Mouse (Mus musculus): Measurements from ENCODE around the gene Gid4.

The Gid4 gene

GRCm38 (mm10) chr11:60416963-60417716 lies at the start of gene Gid4:
Gene Gid4 (plus strand): TSS chr11:60417145.
- peak; percentile 99 for DNase-seq (ENCODE audit: low read depth)

- peak; percentile 17 for DNase-seq (ENCODE audit: low read depth)
Measured at GRCm38 (mm10) chr11:60367256-60367655, 49.7 kb upstream of the Gid4 start.

GRCm38 (mm10) chr11:60368909-60369308 lies 48.0 kb upstream of the Gid4 start:
- no peak for DNase-seq (ENCODE audit: low read depth)

DNA sequence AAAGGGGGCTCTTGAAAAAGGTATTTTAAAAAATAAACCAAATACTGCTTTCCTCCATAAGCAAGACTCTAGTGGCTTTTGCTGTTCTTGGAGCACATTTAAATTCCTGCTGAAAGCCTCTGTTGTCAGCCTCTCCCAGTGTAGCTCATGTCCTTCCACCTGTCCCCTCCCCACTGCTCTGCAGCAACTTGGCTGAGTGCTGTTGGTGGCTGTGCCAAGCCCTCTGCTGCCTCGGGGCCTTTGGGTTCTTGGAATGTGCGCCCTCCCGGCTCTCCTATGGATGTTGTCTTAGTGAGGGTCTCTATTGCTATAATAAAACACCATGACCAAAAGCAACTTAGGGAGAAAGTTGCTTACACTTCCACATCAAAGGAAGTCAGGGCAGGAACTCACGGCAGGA lies 47.5 kb upstream of the Gid4 start:
- DNase-seq (ENCODE audit: low read depth), result no peak

GRCm38 (mm10) chr11:60370431-60370830 lies 46.5 kb upstream of the Gid4 start:
- DNase-seq (ENCODE audit: low read depth), result no peak

DNA sequence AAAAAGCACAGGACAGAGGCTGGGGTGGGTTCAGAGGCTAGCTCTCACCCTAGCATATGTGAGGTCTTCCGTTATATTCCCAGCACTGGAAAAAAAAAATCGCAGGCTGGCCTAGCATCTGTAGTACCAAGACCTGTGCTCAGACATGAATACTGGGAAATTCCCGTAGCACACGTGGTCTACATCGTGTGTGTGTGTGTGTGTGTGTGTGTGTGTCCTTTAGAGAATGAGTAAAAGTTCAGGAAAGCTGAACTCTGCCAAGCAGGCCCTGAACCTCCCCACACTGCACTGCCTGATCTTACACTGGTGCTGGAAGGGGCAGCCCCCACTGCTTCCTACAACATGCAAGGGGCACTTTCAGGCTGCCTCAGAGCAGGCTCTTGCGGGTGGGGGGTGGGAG lies 42.5 kb upstream of the Gid4 start:
- DNase-seq (ENCODE audit: low read depth), result no peak

DNA sequence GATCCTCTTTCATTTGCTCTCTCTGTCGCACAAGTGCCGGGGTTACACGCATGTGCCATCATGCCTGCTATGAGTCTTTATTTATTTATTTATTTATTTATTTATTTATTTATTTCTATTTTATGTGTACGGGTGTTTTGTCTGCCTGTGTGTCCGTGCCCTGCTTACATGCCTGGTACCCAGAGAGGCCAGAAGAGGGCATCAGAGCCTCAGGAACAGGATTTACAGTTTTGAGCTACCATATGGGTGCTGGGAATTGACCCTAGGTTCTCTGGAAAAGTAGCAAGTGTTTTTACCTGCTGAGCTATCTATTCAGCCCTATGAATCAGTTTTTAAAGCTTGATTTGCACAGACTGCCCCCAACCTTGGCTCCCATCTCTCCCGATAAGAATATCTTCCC lies 33.4 kb upstream of the Gid4 start:
- peak; percentile 24 for DNase-seq (ENCODE audit: low read depth)

DNA sequence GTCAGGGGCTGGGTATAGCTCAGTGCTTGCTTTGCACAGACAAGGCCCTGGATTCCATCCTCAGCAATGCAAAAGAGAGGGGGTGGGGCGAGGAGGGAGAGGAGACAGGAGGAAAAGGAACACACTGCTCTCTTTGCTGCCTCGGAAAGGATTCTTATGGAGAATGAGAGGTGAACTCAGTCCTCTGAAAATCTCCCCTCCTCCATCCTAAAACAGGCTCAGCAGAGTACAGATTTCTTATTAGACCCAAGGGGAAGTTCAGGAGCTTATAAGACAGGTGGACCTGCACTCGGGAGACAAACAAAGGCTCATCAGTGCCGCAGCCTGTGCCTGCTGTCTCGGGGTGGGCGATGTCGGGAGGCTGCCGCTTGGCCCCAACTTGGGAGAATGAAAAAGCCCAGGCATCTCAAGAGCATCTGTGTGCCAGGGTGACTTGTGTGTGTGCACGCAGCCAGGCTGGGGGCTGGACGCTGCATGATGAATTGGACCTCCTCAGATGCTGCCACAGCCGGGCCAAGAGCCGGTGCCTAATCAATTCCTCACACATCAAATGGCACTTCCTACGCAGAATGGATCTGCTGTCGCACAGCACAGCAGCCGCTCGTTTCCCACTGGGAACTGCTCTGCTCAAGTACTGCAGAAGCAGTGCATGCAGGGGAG lies 32.1 kb upstream of the Gid4 start:
- DNase-seq (ENCODE audit: low read depth), result no peak

GRCm38 (mm10) chr11:60385946-60386345 lies 31.0 kb upstream of the Gid4 start:
- no peak for DNase-seq (ENCODE audit: low read depth)

DNA sequence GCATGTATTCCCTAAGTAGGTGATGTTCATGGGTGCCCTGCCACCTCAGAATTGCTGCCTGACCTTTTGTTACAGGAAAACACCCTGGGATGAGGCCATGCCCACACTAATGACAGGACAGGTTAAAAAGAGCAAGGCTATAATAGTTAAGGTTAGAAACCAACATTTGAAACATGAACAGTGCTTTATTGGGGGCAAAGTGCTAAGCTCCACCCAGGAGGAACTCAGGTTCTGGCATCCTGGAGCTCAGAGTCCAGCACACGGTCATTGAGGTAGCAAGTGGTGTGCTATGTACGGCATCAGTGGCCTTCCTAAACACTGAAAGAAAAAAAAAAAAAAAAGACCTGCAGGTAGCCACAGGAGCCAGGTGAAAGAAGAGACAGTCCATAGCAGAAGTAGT lies 29.0 kb upstream of the Gid4 start:
- no peak for DNase-seq (ENCODE audit: low read depth)

GRCm38 (mm10) chr11:60391346-60391745 lies 25.6 kb upstream of the Gid4 start:
- no peak for DNase-seq (ENCODE audit: low read depth)

DNA sequence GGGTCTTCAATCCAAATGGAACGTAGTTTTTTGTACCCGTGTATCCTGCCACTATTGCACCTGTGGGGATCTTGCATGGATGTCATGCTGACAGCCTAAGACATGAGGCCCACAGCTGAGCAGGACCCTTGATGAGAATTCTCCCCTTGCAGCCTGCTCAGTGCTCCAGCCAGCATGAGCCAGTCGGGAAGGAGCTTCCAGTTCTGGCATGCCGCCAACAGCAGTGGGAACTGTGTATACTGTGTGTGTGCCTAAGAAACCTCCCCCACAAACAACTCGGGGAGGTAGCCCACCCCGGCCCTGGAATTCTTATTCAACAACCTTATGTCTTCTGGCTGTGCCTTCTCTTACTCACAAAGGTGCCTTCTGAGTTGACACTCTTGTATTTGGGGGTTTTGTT lies 20.4 kb upstream of the Gid4 start:
- no peak for DNase-seq (ENCODE audit: low read depth)

GRCm38 (mm10) chr11:60397172-60397571 lies 19.8 kb upstream of the Gid4 start:
- no peak for DNase-seq (ENCODE audit: low read depth)

DNA sequence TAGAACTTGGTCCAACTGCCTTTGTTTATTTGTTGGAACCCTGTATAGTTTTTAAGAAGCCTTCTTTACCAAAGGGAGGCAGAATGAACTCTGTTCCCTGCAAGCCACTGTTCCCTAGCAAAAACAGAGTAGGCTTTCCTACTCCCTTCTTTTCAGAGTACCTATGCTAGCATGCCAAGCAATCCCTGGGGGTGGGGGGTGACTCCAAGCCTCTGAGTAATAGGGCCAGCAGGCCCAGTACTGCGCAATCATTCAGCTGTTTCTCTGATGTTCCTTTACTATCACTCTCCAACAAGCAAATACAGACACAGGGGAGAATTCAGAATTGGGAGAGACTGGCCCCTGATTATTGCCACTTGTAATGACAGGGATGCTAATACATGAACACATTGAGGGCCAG lies 10.3 kb upstream of the Gid4 start:
- no peak for DNase-seq (ENCODE audit: low read depth)

GRCm38 (mm10) chr11:60412173-60412572 lies 4.8 kb upstream of the Gid4 start:
- DNase-seq (ENCODE audit: low read depth), result peak; percentile 82

GRCm38 (mm10) chr11:60412921-60413320 lies 4.0 kb upstream of the Gid4 start:
- DNase-seq (ENCODE audit: low read depth), result no peak

GRCm38 (mm10) chr11:60416590-60416962 lies 369 bp upstream of the Gid4 start:
- DNase-seq (ENCODE audit: low read depth), result no peak

- peak; percentile 34 for DNase-seq (ENCODE audit: low read depth)
Measured at GRCm38 (mm10) chr11:60417717-60418472, 950 bp downstream of the Gid4 start, which contains the start of gene Atpaf2. Gene Atpaf2 (minus strand): TSS chr11:60418457.

- DNase-seq (ENCODE audit: low read depth), result peak; percentile 52
Measured at GRCm38 (mm10) chr11:60418473-60418803, 1.5 kb downstream of the Gid4 start.

DNA sequence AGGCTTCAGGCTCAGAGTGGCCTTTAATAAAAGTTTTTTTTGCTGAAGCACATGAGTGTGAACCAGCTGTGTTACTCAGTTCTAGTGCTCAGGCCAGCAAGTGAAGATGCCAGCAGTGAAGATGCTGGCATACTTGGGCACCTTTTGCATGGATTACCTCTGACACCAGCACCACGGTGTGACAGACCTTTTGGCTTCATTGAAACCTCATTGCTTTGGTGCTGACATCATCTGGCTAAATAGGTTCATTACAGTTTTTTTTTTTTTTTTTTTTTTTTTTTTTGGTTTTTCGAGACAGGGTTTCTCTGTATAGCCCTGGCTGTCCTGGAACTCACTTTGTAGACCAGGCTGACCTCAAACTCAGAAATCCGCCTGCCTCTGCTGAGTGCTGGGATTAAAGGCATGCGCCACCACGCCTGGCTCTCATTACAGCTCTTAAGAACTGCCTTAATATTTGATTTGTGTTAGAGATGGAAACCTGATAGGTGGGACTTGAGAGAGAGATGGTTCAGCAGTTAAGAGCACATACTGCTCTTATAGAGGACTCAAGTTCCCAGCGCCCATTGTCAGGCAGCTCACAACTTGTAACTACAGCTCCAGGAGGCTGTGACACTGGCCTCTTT lies 5.2 kb downstream of the Gid4 start:
- peak; percentile 57 for DNase-seq (ENCODE audit: low read depth)

DNA sequence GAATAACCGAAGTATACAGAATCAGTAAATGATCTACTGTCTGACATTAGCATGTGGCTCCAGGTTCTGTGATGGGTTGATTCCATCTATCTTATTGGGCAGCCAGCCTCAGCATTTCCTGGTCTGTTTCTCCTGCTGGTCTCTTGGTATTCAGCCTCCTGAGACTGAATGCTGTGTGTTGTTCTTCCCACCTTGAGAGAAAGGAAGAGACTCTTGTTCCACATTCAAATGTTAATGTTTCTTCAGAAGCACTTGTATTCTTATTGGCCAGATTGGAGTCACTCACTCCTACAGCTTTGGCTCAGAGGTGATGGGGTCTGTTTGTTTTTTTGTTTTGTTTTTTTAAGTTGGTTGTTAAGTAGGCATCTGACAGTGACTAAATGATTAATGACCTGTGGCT lies 6.1 kb downstream of the Gid4 start:
- no peak for DNase-seq (ENCODE audit: low read depth)

DNA sequence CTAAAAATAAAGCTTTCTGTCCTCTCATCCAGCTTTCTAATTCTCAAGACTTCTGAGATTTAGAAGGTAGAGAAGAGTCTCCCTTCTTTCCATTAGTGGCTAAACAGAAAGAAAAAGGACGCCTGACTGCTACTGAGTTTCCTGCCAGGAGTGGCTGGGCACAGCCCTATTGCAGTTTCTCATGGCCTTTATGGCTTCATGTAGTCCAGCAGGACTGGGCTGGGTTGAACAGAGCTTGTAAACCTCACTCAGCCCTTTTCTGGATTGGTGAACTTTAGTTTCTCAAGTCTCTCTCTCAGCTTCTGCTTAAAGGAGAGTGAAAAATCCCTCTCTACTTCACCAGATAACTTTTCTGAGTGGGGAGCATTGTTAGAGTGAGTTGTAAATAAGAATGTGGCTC lies 9.5 kb downstream of the Gid4 start:
- no peak for DNase-seq (ENCODE audit: low read depth)

GRCm38 (mm10) chr11:60427628-60428027 lies 10.7 kb downstream of the Gid4 start:
- DNase-seq (ENCODE audit: low read depth), result no peak
